ENCODE assay signal across 8 mouse cellular contexts in the genomic region with DNA sequence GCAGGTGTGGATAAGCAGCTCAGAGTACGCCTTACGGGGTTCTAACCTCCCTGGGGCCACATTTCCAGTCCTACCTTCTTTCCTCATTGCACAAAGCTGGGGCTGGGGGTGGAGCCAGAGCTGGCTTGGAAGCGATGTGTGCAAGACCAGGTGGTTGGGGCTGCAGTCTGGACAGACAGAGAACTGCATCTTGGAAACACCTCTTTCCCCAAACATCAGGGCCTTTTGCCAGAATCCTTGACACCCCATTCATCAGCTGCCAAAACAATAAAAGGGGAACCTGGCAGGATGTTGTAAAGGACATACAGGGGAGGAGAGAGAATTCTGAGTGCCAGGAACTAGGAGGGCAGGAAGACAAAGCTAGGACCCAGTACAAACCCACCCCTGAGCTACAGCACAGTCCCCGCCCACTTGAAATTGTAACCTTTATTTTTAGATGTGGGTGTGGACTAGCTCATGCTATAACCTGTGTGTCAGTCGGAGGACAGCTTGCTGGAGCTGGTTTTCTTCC. TPM values are rescaled to one million over a fixed set of nuclear protein-coding genes. Genes with fewer than 3 reads are reported as not detected.
DNase-seq lines count a peak whose midpoint lies in the region; ATAC-seq lines count a peak whose summit lies in the region.

No protein-coding gene starts in this region.

- 14% methylated on average over 5 of the region's 5 CpGs for WGBS in limb, embryonic 15.5 days

- H3K27me3 ChIP-seq in limb, embryonic 15.5 days = no peaks in the 10 kb centered on the region

- no peak overlapping the region for H3K4me3 ChIP-seq in limb, embryonic 15.5 days

- peak; percentile 35; the same call in 1 of the 2 replicates for ATAC-seq in limb, embryonic 15.5 days (ENCODE audit: insufficient number of reproducible peaks, low FRiP score, low TSS enrichment, low read depth)

- peak overlapping the region; percentile 20; the same call in 1 of the 2 replicates for H3K4me2 ChIP-seq in limb, embryonic 15.5 days

- H3K4me1 ChIP-seq in limb, embryonic 15.5 days = peaks cover 34% of the 10 kb centered on the region

- H3K36me3 ChIP-seq in limb, embryonic 15.5 days = peaks cover 14% of the 10 kb centered on the region

- no peak overlapping the region for H3K9ac ChIP-seq in limb, embryonic 15.5 days

- no peaks in the 10 kb centered on the region for H3K9me3 ChIP-seq in limb, embryonic 15.5 days

- peak overlapping the region; percentile 74 for H3K27ac ChIP-seq in limb, embryonic 15.5 days

- peak; percentile 62 for DNase-seq in cerebellum, adult 11-12 months
- DNase-seq in cerebellum, postnatal 36 days = no peak
- DNase-seq in B cell, adult 2 months = peak; percentile 54 to 57
- peak; percentile 95 for DNase-seq in gonadal fat pad, adult 2 months (ENCODE audit: low read depth)
- DNase-seq in right cerebral cortex, adult 18-20 months = no peak
- no peak for DNase-seq in layer of hippocampus, adult 18-20 months (ENCODE audit: low spot score in 2 of 2)
- DNase-seq in neural tube, embryonic 10.5 days (ENCODE audit: extremely low spot score, low spot score) = no peak

RNA-seq across cellular contexts. Expression of a gene that starts 2.2 kb away (rescaled TPM):
- polyA plus RNA-seq in gonadal fat pad, adult 2 months (2012; rRNA removed) = 18.9 and 20.8 TPM in 2 replicates
- polyA plus RNA-seq in limb, embryonic 15.5 days (2015; fragmentation: Nextera tagmentation; extraction: Ambion mirVana) = 22.2 and 27.8 TPM in 2 replicates
- total RNA-seq in layer of hippocampus, adult 18-20 months (2021) = 10 to 100 TPM; 23.1 to 26.4 TPM

RNA-seq across cellular contexts. Expression of a gene that starts 11.0 kb away (rescaled TPM):
- polyA plus RNA-seq in gonadal fat pad, adult 2 months (2012; rRNA removed) = 41.5 and 45.5 TPM in 2 replicates
- polyA plus RNA-seq in limb, embryonic 15.5 days (2015; fragmentation: Nextera tagmentation; extraction: Ambion mirVana) = 8.7 and 9.2 TPM in 2 replicates
- total RNA-seq in layer of hippocampus, adult 18-20 months (2021) = 10 to 100 TPM; 52.1 to 53.6 TPM

RNA-seq across cellular contexts. Expression of a gene that starts 11.1 kb away (rescaled TPM):
- 2.0 and 3.1 TPM in 2 replicates for polyA plus RNA-seq in gonadal fat pad, adult 2 months (2012; rRNA removed)
- 19.7 and 24.4 TPM in 2 replicates for polyA plus RNA-seq in limb, embryonic 15.5 days (2015; fragmentation: Nextera tagmentation; extraction: Ambion mirVana)
- 1 to 10 TPM; 6.1 TPM for total RNA-seq in layer of hippocampus, adult 18-20 months (2021)

RNA-seq across cellular contexts. Expression of a gene that starts 30.9 kb away (rescaled TPM):
- 138 and 226 TPM in 2 replicates for polyA plus RNA-seq in gonadal fat pad, adult 2 months (2012; rRNA removed)
- 169 and 197 TPM in 2 replicates for polyA plus RNA-seq in limb, embryonic 15.5 days (2015; fragmentation: Nextera tagmentation; extraction: Ambion mirVana)
- 100 to 1,000 TPM; 164 to 187 TPM for total RNA-seq in layer of hippocampus, adult 18-20 months (2021)

RNA-seq across cellular contexts. Expression of a gene that starts 35.1 kb away (rescaled TPM):
- 3.9 and 4.1 TPM in 2 replicates for polyA plus RNA-seq in gonadal fat pad, adult 2 months (2012; rRNA removed)
- 1.9 and 3.5 TPM in 2 replicates for polyA plus RNA-seq in limb, embryonic 15.5 days (2015; fragmentation: Nextera tagmentation; extraction: Ambion mirVana)
- 10 to 100 TPM; 72.6 to 74.4 TPM for total RNA-seq in layer of hippocampus, adult 18-20 months (2021)

Comparison
In these comparisons a context has a peak if more than half of its experiments do, and no peak if none do; other contexts are left out.
1. DNase-seq: peak in cerebellum, adult 11-12 months (single experiment), B cell, adult 2 months (2 of 2) and gonadal fat pad, adult 2 months (single experiment); none in cerebellum, postnatal 36 days (0 of 2), right cerebral cortex, adult 18-20 months (single experiment), layer of hippocampus, adult 18-20 months (0 of 2) and neural tube, embryonic 10.5 days (single experiment).